Mouse (Mus musculus): ENCODE data around the gene Ptprh. TPM values are rescaled to one million over a fixed set of nuclear protein-coding genes. Genes with fewer than 3 reads are reported as not detected.
"Not testable (repeated sequence)": the region's sequence is repeated elsewhere in the genome, so short reads cannot be mapped to it uniquely, and the experiment has no call there.

Gene Ptprh
- total RNA-seq, 2 experiments from 2014 or later = 0.27 to 0.42 TPM

GRCm38 (mm10) chr7:4611511-4611910 is 7.7 kb upstream of the Ptprh start:
- no peak for DNase-seq (ENCODE audit: extremely low spot score in 1 of 2, low spot score in 1 of 2)

- no peak for DNase-seq (ENCODE audit: extremely low spot score in 1 of 2, low spot score in 1 of 2)
These were observed 4.2 kb upstream of the Ptprh start for GRCm38 (mm10) chr7:4608002-4608401.

GRCm38 (mm10) chr7:4602969-4603368 is 872 bp downstream of the Ptprh start:
- no peak for DNase-seq (ENCODE audit: extremely low spot score in 1 of 2, low spot score in 1 of 2)

- not testable (repeated sequence) for DNase-seq (ENCODE audit: extremely low spot score in 1 of 2, low spot score in 1 of 2)
These were observed 6.8 kb downstream of the Ptprh start for GRCm38 (mm10) chr7:4597046-4597445.

- not testable (repeated sequence) for DNase-seq (ENCODE audit: extremely low spot score in 1 of 2, low spot score in 1 of 2)
These were observed 22.4 kb downstream of the Ptprh start for GRCm38 (mm10) chr7:4581481-4581880.

- DNase-seq (ENCODE audit: extremely low spot score in 1 of 2, low spot score in 1 of 2) = not testable (repeated sequence)
These were observed 31.5 kb downstream of the Ptprh start for GRCm38 (mm10) chr7:4572361-4572760.

GRCm38 (mm10) chr7:4562660-4563059 is 41.2 kb downstream of the Ptprh start:
- no peak for DNase-seq (ENCODE audit: extremely low spot score in 1 of 2, low spot score in 1 of 2)

GRCm38 (mm10) chr7:4557167-4557560 is 46.7 kb downstream of the Ptprh start:
- DNase-seq (ENCODE audit: extremely low spot score in 1 of 2, low spot score in 1 of 2) = no peak

- peak; percentile 70 to 85 for DNase-seq (ENCODE audit: extremely low spot score in 1 of 2, low spot score in 1 of 2)
These were observed 47.3 kb downstream of the Ptprh start for GRCm38 (mm10) chr7:4556256-4557166.

- peak; percentile 55 to 65 for DNase-seq (ENCODE audit: extremely low spot score in 1 of 2, low spot score in 1 of 2)
These were observed 56.6 kb downstream of the Ptprh start, which contains the start of gene Syt5 for GRCm38 (mm10) chr7:4547221-4547641. Gene Syt5 (minus strand): TSS chr7:4547541.

- peak; percentile 91 to 92 for DNase-seq (ENCODE audit: extremely low spot score in 1 of 2, low spot score in 1 of 2)
These were observed 57.2 kb downstream of the Ptprh start for GRCm38 (mm10) chr7:4546591-4547131.

GRCm38 (mm10) chr7:4546050-4546449 is 57.8 kb downstream of the Ptprh start:
- DNase-seq (ENCODE audit: extremely low spot score in 1 of 2, low spot score in 1 of 2) = no peak

- DNase-seq (ENCODE audit: extremely low spot score in 1 of 2, low spot score in 1 of 2) = no peak
These were observed 61.8 kb downstream of the Ptprh start for GRCm38 (mm10) chr7:4542013-4542412.

- DNase-seq (ENCODE audit: extremely low spot score in 1 of 2, low spot score in 1 of 2) = no peak
These were observed 62.5 kb downstream of the Ptprh start for GRCm38 (mm10) chr7:4541344-4541743.

- DNase-seq (ENCODE audit: extremely low spot score in 1 of 2, low spot score in 1 of 2) = no peak
These were observed 64.8 kb downstream of the Ptprh start for GRCm38 (mm10) chr7:4539019-4539418.

GRCm38 (mm10) chr7:4537181-4537580 is 66.7 kb downstream of the Ptprh start:
- no peak for DNase-seq (ENCODE audit: extremely low spot score in 1 of 2, low spot score in 1 of 2)

- DNase-seq (ENCODE audit: extremely low spot score in 1 of 2, low spot score in 1 of 2) = no peak
These were observed 67.5 kb downstream of the Ptprh start for GRCm38 (mm10) chr7:4536369-4536768.

GRCm38 (mm10) chr7:4532005-4532729 is 71.7 kb downstream of the Ptprh start, which contains the start of gene Dnaaf3:
Gene Dnaaf3 (minus strand): TSS chr7:4532453.
- no peak for DNase-seq (ENCODE audit: extremely low spot score in 1 of 2, low spot score in 1 of 2)

GRCm38 (mm10) chr7:4530166-4530565 is 73.7 kb downstream of the Ptprh start:
- DNase-seq (ENCODE audit: extremely low spot score in 1 of 2, low spot score in 1 of 2) = not testable (repeated sequence)

- no peak for DNase-seq (ENCODE audit: extremely low spot score in 1 of 2, low spot score in 1 of 2)
These were observed 76.5 kb downstream of the Ptprh start for GRCm38 (mm10) chr7:4527302-4527689.
